Comparison of ENCODE assay signal across 35 mouse cellular contexts in genomic region chr5:90509828-90510592, GRCm38 (mm10). TPM values are rescaled to one million over a fixed set of nuclear protein-coding genes. Genes with fewer than 3 reads are reported as not detected.
DNase-seq lines count a peak whose midpoint lies in the region; ATAC-seq and TF ChIP-seq lines count a peak whose summit lies in the region.
"Had no signal": no experiment of that assay in that cellular context is flagged by ENCODE, and none has a peak within 500 bp of the region (broad histone marks: within the 10 kb centered on the region; RNA-seq: fewer than 3 reads in every experiment).

No protein-coding gene starts in this region.

- intact Hi-C loops in heart, postnatal 36 days (cut with DNase I) = no loop called here

- TF ChIP-seq CTCF in liver, adult 2 months (IDR thresholded peaks at IDR 0.05; ENCODE audit: low read depth, low read length) = no peak

- no peak overlapping the region for H3K4me3 ChIP-seq in liver, adult 2 months (ENCODE audit: insufficient read depth, low read depth, low read length)
- H3K4me3 ChIP-seq in liver, embryonic 13.5 days (replicated peaks) = no peak overlapping the region
- H3K4me3 ChIP-seq in liver, embryonic 16.5 days (ENCODE audit: low read depth, low read length) = no peak overlapping the region
- H3K4me3 ChIP-seq: embryonic facial prominence, embryonic 10.5 days; embryonic facial prominence, embryonic 13.5 days; erythroblast, embryonic 14.5 days; forebrain, embryonic 12.5 days; forebrain, embryonic 15.5 days; gastrocnemius, adult 2 months; heart, embryonic 10.5 days; heart, embryonic 13.5 days; hindbrain, embryonic 12.5 days; hindbrain, embryonic 15.5 days had no signal

- peak; percentile 64 for DNase-seq in liver, adult 2 months (ENCODE audit: extremely low read depth, low read depth, low spot score)
- no peak for DNase-seq in liver
- no peak for DNase-seq in liver, embryonic 13.5 days
- DNase-seq in adrenal gland, postnatal 14 days = no peak
- DNase-seq in heart, postnatal 36 days = no peak
- DNase-seq: adrenal gland, postnatal 10 days; B cell, adult 2 months; cerebellum, adult 11-12 months; cerebellum, adult 8-10 months; cerebellum, postnatal 10 days; cerebellum, postnatal 36 days; embryo, embryonic 11 days; gastrocnemius, adult 2 months; gastrocnemius, postnatal 14 days; heart, adult 11 months; heart, postnatal 14 days had no signal

- 73% methylated on average over 5 of the region's 5 CpGs for WGBS in liver, adult 2 months
- 72% methylated on average over 5 of the region's 5 CpGs for WGBS in liver, embryonic 13.5 days (ENCODE audit: insufficient replicate concordance)
- 60% methylated on average over 5 of the region's 5 CpGs for WGBS in liver, embryonic 16.5 days (ENCODE audit: insufficient replicate concordance)

- peak; percentile 59 for ATAC-seq in liver, embryonic 13.5 days (ENCODE audit: low read depth)
- peak; percentile 64 for ATAC-seq in liver, embryonic 16.5 days (ENCODE audit: low read depth)
- no peak for ATAC-seq in megakaryocyte-erythroid progenitor cell, adult 5-6 weeks (replicated peaks; ENCODE audit: low FRiP score, low TSS enrichment, poor library complexity, severe bottlenecking)
- ATAC-seq: forebrain, embryonic 15.5 days; Patski had no signal

- no peaks in the 10 kb centered on the region for H3K36me3 ChIP-seq in liver, adult 2 months (ENCODE audit: control insufficient read depth, insufficient read depth, low read length)
- no peaks in the 10 kb centered on the region for H3K36me3 ChIP-seq in liver, embryonic 13.5 days
- no peaks in the 10 kb centered on the region for H3K36me3 ChIP-seq in liver, embryonic 16.5 days (ENCODE audit: control insufficient read depth, insufficient read depth)
- H3K36me3 ChIP-seq: embryonic facial prominence, embryonic 10.5 days; embryonic facial prominence, embryonic 13.5 days; forebrain, embryonic 12.5 days; forebrain, embryonic 15.5 days; G1E; heart, embryonic 10.5 days; heart, embryonic 13.5 days; hindbrain, embryonic 12.5 days; hindbrain, embryonic 15.5 days had no signal

- no peak overlapping the region for H3K9ac ChIP-seq in liver, adult 2 months (ENCODE audit: low read depth, low read length)
- H3K9ac ChIP-seq in liver, embryonic 13.5 days = no peak overlapping the region
- H3K9ac ChIP-seq in liver, embryonic 16.5 days (ENCODE audit: low read depth, low read length) = no peak overlapping the region
- H3K9ac ChIP-seq: embryonic facial prominence, embryonic 13.5 days; forebrain, embryonic 12.5 days; forebrain, embryonic 15.5 days; heart, embryonic 13.5 days; hindbrain, embryonic 12.5 days; hindbrain, embryonic 15.5 days had no signal

- no peaks in the 10 kb centered on the region; the same call in 1 of the 2 replicates for H3K79me2 ChIP-seq in liver, adult 2 months (ENCODE audit: control insufficient read depth, insufficient read depth, low read length)

- no peak overlapping the region for H3K27ac ChIP-seq in liver, adult 2 months (replicated peaks; ENCODE audit: insufficient read depth, low read depth, low read length)
- no peak overlapping the region for H3K27ac ChIP-seq in liver, embryonic 13.5 days
- H3K27ac ChIP-seq in liver, embryonic 16.5 days (ENCODE audit: low read length) = no peak overlapping the region
- H3K27ac ChIP-seq: embryonic facial prominence, embryonic 10.5 days; embryonic facial prominence, embryonic 13.5 days; forebrain, embryonic 12.5 days; forebrain, embryonic 15.5 days; gastrocnemius, adult 2 months; heart, embryonic 10.5 days; heart, embryonic 13.5 days; hindbrain, embryonic 12.5 days; hindbrain, embryonic 15.5 days had no signal

- no peaks in the 10 kb centered on the region for H3K9me3 ChIP-seq in liver, embryonic 13.5 days (replicated peaks)
- H3K9me3 ChIP-seq in liver, embryonic 16.5 days (replicated peaks; ENCODE audit: control insufficient read depth, low read length) = no peaks in the 10 kb centered on the region
- H3K9me3 ChIP-seq: embryonic facial prominence, embryonic 10.5 days; embryonic facial prominence, embryonic 13.5 days; forebrain, embryonic 12.5 days; forebrain, embryonic 15.5 days; G1E; heart, embryonic 10.5 days; heart, embryonic 13.5 days; hindbrain, embryonic 12.5 days; hindbrain, embryonic 15.5 days had no signal

- H3K27me3 ChIP-seq in liver, adult 2 months (ENCODE audit: control insufficient read depth, insufficient read depth, low read length) = no peaks in the 10 kb centered on the region
- H3K27me3 ChIP-seq in liver, embryonic 13.5 days = no peaks in the 10 kb centered on the region
- H3K27me3 ChIP-seq in liver, embryonic 16.5 days (ENCODE audit: control insufficient read depth, insufficient read depth, low read depth, low read length) = no peaks in the 10 kb centered on the region
- H3K27me3 ChIP-seq: CH12.LX; embryonic facial prominence, embryonic 13.5 days; forebrain, embryonic 12.5 days; forebrain, embryonic 15.5 days; heart, embryonic 13.5 days; hindbrain, embryonic 12.5 days; hindbrain, embryonic 15.5 days had no signal

- no peak overlapping the region for H3K4me2 ChIP-seq in liver, embryonic 13.5 days
- no peak overlapping the region for H3K4me2 ChIP-seq in liver, embryonic 16.5 days (ENCODE audit: low read depth, low read length)
- H3K4me2 ChIP-seq: embryonic facial prominence, embryonic 13.5 days; forebrain, embryonic 12.5 days; forebrain, embryonic 15.5 days; heart, embryonic 13.5 days; hindbrain, embryonic 12.5 days; hindbrain, embryonic 15.5 days had no signal

- peaks cover 3% of the 10 kb centered on the region; the same call in 1 of the 2 replicates for H3K4me1 ChIP-seq in liver, adult 2 months (ENCODE audit: control insufficient read depth, insufficient read depth, low read length)
- no peaks in the 10 kb centered on the region for H3K4me1 ChIP-seq in liver, embryonic 13.5 days (replicated peaks)
- H3K4me1 ChIP-seq in liver, embryonic 16.5 days (ENCODE audit: control insufficient read depth, low read depth, low read length) = no peaks in the 10 kb centered on the region
- H3K4me1 ChIP-seq: embryonic facial prominence, embryonic 10.5 days; embryonic facial prominence, embryonic 13.5 days; forebrain, embryonic 12.5 days; forebrain, embryonic 15.5 days; heart, embryonic 10.5 days; heart, embryonic 13.5 days; hindbrain, embryonic 15.5 days had no signal

- no peak for TF ChIP-seq POLR2A in liver, adult 2 months (IDR thresholded peaks at IDR 0.05; ENCODE audit: extremely low read depth, insufficient read depth, low read length)

RNA-seq across cellular contexts. Expression of gene Afm, which starts 8.7 kb away (rescaled TPM):
- total RNA-seq in liver, adult 2 months (2014; rRNA removed) = 233 and 234 TPM in 2 replicates
- polyA plus RNA-seq in liver, adult 2 months (2012; rRNA removed) = 108 and 116 TPM in 2 replicates
- polyA plus RNA-seq in liver, embryonic 13.5 days (2015; fragmentation: Nextera tagmentation; extraction: Ambion mirVana) = 9.5 and 11.1 TPM in 2 replicates
- polyA plus RNA-seq in liver, embryonic 16.5 days (2015; fragmentation: Nextera tagmentation; extraction: Ambion mirVana) = 34.3 and 34.6 TPM in 2 replicates
- not detected in 2 replicates for total RNA-seq in megakaryocyte-erythroid progenitor cell, adult 5-6 weeks (2014; fragmentation: Nextera tagmentation)
- total RNA-seq in megakaryocyte-erythroid progenitor cell, adult 5-6 weeks (2017) = not detected in 2 replicates
- 3.2 and 58.8 TPM in 2 replicates for total RNA-seq in adrenal gland, postnatal 14 days (2021)
- not detected for total RNA-seq in heart, postnatal 36 days (2021)
- total RNA-seq: CH12.LX; G1E; gastrocnemius, adult 2 months; gastrocnemius, postnatal 14 days; heart, postnatal 14 days had no signal
- polyA plus RNA-seq: brain, embryonic 14.5 days; cortical plate, adult 2 months; embryonic facial prominence, embryonic 10.5 days; embryonic facial prominence, embryonic 13.5 days; erythroblast, embryonic 14.5 days; forebrain, embryonic 12.5 days; forebrain, embryonic 15.5 days; G1E; hindbrain, embryonic 12.5 days; hindbrain, embryonic 15.5 days had no signal

RNA-seq across cellular contexts. Expression of gene Afp, which starts 19.5 kb away (rescaled TPM):
- 1.3 and 1.9 TPM in 2 replicates for total RNA-seq in liver, adult 2 months (2014; rRNA removed)
- polyA plus RNA-seq in liver, adult 2 months (2012; rRNA removed) = 0.10 and 0.23 TPM in 2 replicates
- 6,379 and 7,757 TPM in 2 replicates for polyA plus RNA-seq in liver, embryonic 13.5 days (2015; fragmentation: Nextera tagmentation; extraction: Ambion mirVana)
- 15,779 and 15,904 TPM in 2 replicates for polyA plus RNA-seq in liver, embryonic 16.5 days (2015; fragmentation: Nextera tagmentation; extraction: Ambion mirVana)
- 1.4 TPM in 1 of 2 replicates, not detected in the other for total RNA-seq in megakaryocyte-erythroid progenitor cell, adult 5-6 weeks (2014; fragmentation: Nextera tagmentation)
- total RNA-seq in megakaryocyte-erythroid progenitor cell, adult 5-6 weeks (2017) = 0.42 TPM in 1 of 2 replicates, not detected in the other
- 0.86 and 3.6 TPM in 2 replicates for total RNA-seq in adrenal gland, postnatal 14 days (2021)
- not detected for total RNA-seq in heart, postnatal 36 days (2021)
- total RNA-seq: adrenal gland, adult 18-20 months; gastrocnemius, adult 2 months; gastrocnemius, postnatal 14 days; heart, postnatal 14 days had no signal
- polyA plus RNA-seq: forebrain, embryonic 12.5 days; forebrain, embryonic 15.5 days; G1E; Patski had no signal

RNA-seq across cellular contexts. Expression of gene Alb, which starts 49.3 kb away (rescaled TPM):
- total RNA-seq in liver, adult 2 months (2014; rRNA removed) = 64,755 and 74,209 TPM in 2 replicates
- polyA plus RNA-seq in liver, adult 2 months (2012; rRNA removed) = 38,500 and 40,596 TPM in 2 replicates
- polyA plus RNA-seq in liver, embryonic 13.5 days (2015; fragmentation: Nextera tagmentation; extraction: Ambion mirVana) = 1,711 and 2,009 TPM in 2 replicates
- 7,404 and 8,768 TPM in 2 replicates for polyA plus RNA-seq in liver, embryonic 16.5 days (2015; fragmentation: Nextera tagmentation; extraction: Ambion mirVana)
- total RNA-seq in megakaryocyte-erythroid progenitor cell, adult 5-6 weeks (2014; fragmentation: Nextera tagmentation) = not detected in 2 replicates
- not detected in 2 replicates for total RNA-seq in megakaryocyte-erythroid progenitor cell, adult 5-6 weeks (2017)
- total RNA-seq in adrenal gland, postnatal 14 days (2021) = 648 and 11,382 TPM in 2 replicates
- total RNA-seq in heart, postnatal 36 days (2021) = not detected
- total RNA-seq: G1E; hematopoietic stem cell, adult 5-6 weeks had no signal
- polyA plus RNA-seq: embryonic facial prominence, embryonic 10.5 days; forebrain, embryonic 12.5 days; forebrain, embryonic 15.5 days; G1E; hindbrain, embryonic 12.5 days; Patski had no signal

RNA-seq across cellular contexts. Expression of gene 5830473C10Rik, which starts 50.9 kb away (rescaled TPM):
- total RNA-seq in liver, adult 2 months (2014; rRNA removed) = 22.2 and 39.4 TPM in 2 replicates
- polyA plus RNA-seq in liver, adult 2 months (2012; rRNA removed) = 20.6 and 36.0 TPM in 2 replicates
- polyA plus RNA-seq in liver, embryonic 13.5 days (2015; fragmentation: Nextera tagmentation; extraction: Ambion mirVana) = 0.28 and 0.42 TPM in 2 replicates
- polyA plus RNA-seq in liver, embryonic 16.5 days (2015; fragmentation: Nextera tagmentation; extraction: Ambion mirVana) = 1.5 and 1.8 TPM in 2 replicates
- total RNA-seq in megakaryocyte-erythroid progenitor cell, adult 5-6 weeks (2014; fragmentation: Nextera tagmentation) = not detected in 2 replicates
- not detected in 2 replicates for total RNA-seq in megakaryocyte-erythroid progenitor cell, adult 5-6 weeks (2017)
- total RNA-seq in adrenal gland, postnatal 14 days (2021) = 0.45 and 5.9 TPM in 2 replicates
- total RNA-seq in heart, postnatal 36 days (2021) = not detected
- total RNA-seq: adrenal gland, adult 18-20 months; G1E; gastrocnemius, adult 2 months; gastrocnemius, postnatal 14 days; heart, postnatal 14 days; hematopoietic stem cell, adult 5-6 weeks had no signal
- polyA plus RNA-seq: embryonic facial prominence, embryonic 10.5 days; embryonic facial prominence, embryonic 13.5 days; erythroblast, embryonic 14.5 days; forebrain, embryonic 12.5 days; forebrain, embryonic 15.5 days; G1E; heart, embryonic 13.5 days; heart, embryonic 16.5 days; hindbrain, embryonic 12.5 days; hindbrain, embryonic 15.5 days had no signal

Comparison
In these comparisons a context has a peak if more than half of its experiments do, and no peak if none do; other contexts are left out.
1. RNA of gene Alb, which starts 49.3 kb away (total RNA-seq): 64,755 to 74,209 TPM in liver, adult 2 months and 648 to 11,382 TPM in adrenal gland, postnatal 14 days; not detected in megakaryocyte-erythroid progenitor cell, adult 5-6 weeks and not detected in heart, postnatal 36 days; every median in the first group is over 100 times any median in the second.